ENCODE assay signal across 8 mouse cellular contexts in the genomic region with DNA sequence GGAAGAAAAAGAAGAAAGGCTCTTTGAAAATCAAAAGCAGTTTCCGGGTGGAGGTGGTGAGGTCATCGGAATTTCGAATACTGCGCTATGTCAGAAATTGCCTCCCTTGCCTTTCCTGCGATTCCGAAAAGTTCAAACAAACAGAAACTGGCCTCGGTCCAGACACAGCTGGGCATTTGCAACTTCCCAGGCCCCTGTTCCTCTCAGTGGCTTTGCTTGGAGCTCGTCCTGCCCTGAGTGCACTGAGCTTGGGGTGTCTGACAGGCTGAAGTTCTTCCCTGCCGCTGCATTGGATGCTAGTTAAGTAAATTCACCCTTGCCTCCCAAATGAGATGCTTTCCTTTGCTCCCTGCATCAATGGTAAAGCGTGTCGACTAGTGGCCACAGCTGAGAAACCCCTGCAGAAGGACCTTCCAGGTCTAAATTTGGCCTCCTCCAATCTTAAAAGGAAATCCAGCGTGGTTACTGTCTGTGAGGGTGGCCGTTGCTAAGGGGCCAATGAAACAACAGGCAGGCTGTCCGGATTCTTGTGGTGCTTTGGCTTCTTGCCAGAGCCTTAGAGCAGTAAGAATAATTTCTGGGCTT. TPM values are rescaled to one million over a fixed set of nuclear protein-coding genes. Genes with fewer than 3 reads are reported as not detected.
A peak's percentile ranks its signal among the peaks of the same experiment; 100 is the strongest.
DNase-seq lines count a peak whose midpoint lies in the region; ATAC-seq and TF ChIP-seq lines count a peak whose summit lies in the region.

No protein-coding gene starts in this region.

- no peak overlapping the region for H3K9ac ChIP-seq in heart, postnatal 0 days (replicated peaks; ENCODE audit: low read depth, low read length)

- no peak for TF ChIP-seq EP300 in heart, postnatal 0 days (IDR thresholded peaks at IDR 0.05; ENCODE audit: low read depth)

- peak; percentile 21 for DNase-seq in ovary, postnatal 10 days (ENCODE audit: low spot score)
- no peak for DNase-seq in ovary, postnatal 36 days (ENCODE audit: low spot score)
- peak; percentile 60 for DNase-seq in forebrain, embryonic 10.5 days (ENCODE audit: extremely low spot score, low spot score)
- DNase-seq in heart, postnatal 0 days (ENCODE audit: low spot score) = peak; percentile 64
- DNase-seq in kidney, postnatal 10 days = peak; percentile 75
- DNase-seq in mesoderm, embryonic 11.5 days (ENCODE audit: low read depth, low spot score) = peak; percentile 81
- DNase-seq in testis, postnatal 10 days (ENCODE audit: low spot score) = peak; percentile 61
- no peak for DNase-seq in cerebellum, adult 8-10 months

- H3K4me3 ChIP-seq in forebrain, embryonic 10.5 days = peak overlapping the region; percentile 23; the same call in 1 of the 2 replicates
- no peak overlapping the region for H3K4me3 ChIP-seq in heart, postnatal 0 days (ENCODE audit: low read depth, low read length)

- H3K4me2 ChIP-seq in heart, postnatal 0 days (ENCODE audit: low read depth, low read length) = peak overlapping the region; percentile 41

- H3K27ac ChIP-seq in forebrain, embryonic 10.5 days = peak overlapping the region; percentile 83
- H3K27ac ChIP-seq in heart, postnatal 0 days (ENCODE audit: low read depth) = peak overlapping the region; percentile 33

- no peaks in the 10 kb centered on the region for H3K9me3 ChIP-seq in forebrain, embryonic 10.5 days
- H3K9me3 ChIP-seq in heart, postnatal 0 days (replicated peaks; ENCODE audit: control insufficient read depth, low read length) = no peaks in the 10 kb centered on the region

- peaks cover 28% of the 10 kb centered on the region; the same call in 1 of the 2 replicates for H3K27me3 ChIP-seq in forebrain, embryonic 10.5 days (ENCODE audit: poor library complexity, severe bottlenecking)
- no peaks in the 10 kb centered on the region for H3K27me3 ChIP-seq in heart, postnatal 0 days (ENCODE audit: control insufficient read depth, insufficient read depth, low read length)

- peak; percentile 22; the same call in 1 of the 2 replicates for TF ChIP-seq CTCF in heart, postnatal 0 days (IDR thresholded peaks at IDR 0.05; ENCODE audit: low read depth)

- WGBS in forebrain, embryonic 10.5 days = 31% methylated on average over 14 of the region's 14 CpGs
- 9% methylated on average over 14 of the region's 14 CpGs for WGBS in heart, postnatal 0 days

- H3K36me3 ChIP-seq in forebrain, embryonic 10.5 days (replicated peaks) = no peaks in the 10 kb centered on the region
- H3K36me3 ChIP-seq in heart, postnatal 0 days (replicated peaks; ENCODE audit: control insufficient read depth, insufficient read depth, low read length) = no peaks in the 10 kb centered on the region

- peaks cover 75% of the 10 kb centered on the region for H3K4me1 ChIP-seq in forebrain, embryonic 10.5 days
- H3K4me1 ChIP-seq in heart, postnatal 0 days (ENCODE audit: control insufficient read depth, insufficient read depth) = peaks cover 10% of the 10 kb centered on the region; the same call in 1 of the 2 replicates

- peak; percentile 68; the same call in 1 of the 2 replicates for ATAC-seq in heart, postnatal 0 days (ENCODE audit: insufficient read depth, low read depth)

RNA-seq across cellular contexts. Expression of gene Wdr95, which starts 14.3 kb away (rescaled TPM):
- not detected in 2 replicates for polyA plus RNA-seq in forebrain, embryonic 10.5 days (2016; fragmentation: Nextera tagmentation; extraction: Ambion mirVana)
- not detected in 2 replicates for total RNA-seq in heart, postnatal 0 days (2014; rRNA removed; ENCODE audit: low replicate concordance)
- polyA plus RNA-seq in heart, postnatal 0 days (2015; fragmentation: Nextera tagmentation; extraction: Ambion mirVana) = 0.19 TPM in 1 of 2 replicates, not detected in the other

Comparison
In these comparisons a context has a peak if more than half of its experiments do, and no peak if none do; other contexts are left out.
1. DNase-seq: peak in ovary, postnatal 10 days (single experiment), forebrain, embryonic 10.5 days (single experiment), heart, postnatal 0 days (single experiment), kidney, postnatal 10 days (single experiment), mesoderm, embryonic 11.5 days (single experiment) and testis, postnatal 10 days (single experiment); none in ovary, postnatal 36 days (single experiment) and cerebellum, adult 8-10 months (single experiment).